Mouse (Mus musculus) lung, adult 2 months (tissue): ENCODE results near the gene Hhip.

Source experiments
- CTCF ChIP-seq: fragments of 200-500 bp; IDR thresholded peaks from 2 replicates; pipeline ENCODE4 v1.5.1; 2011; ENCODE audit warnings: mild to moderate bottlenecking, low read length, control low read depth; ENCODE audit not compliant: insufficient read depth
- POLR2A ChIP-seq: fragments of 200-500 bp; IDR thresholded peaks from 2 replicates; pipeline ENCODE4 v1.6.1; 2011; ENCODE audit warnings: low read depth, mild to moderate bottlenecking, control low read depth, low read length, borderline replicate concordance; ENCODE audit errors: extremely low read depth

GRCm38 (mm10) chr8:80049256-80050005 is 8.4 kb downstream of the Hhip start:
- TF ChIP-seq POLR2A (no peak), CTCF (no peak)
